In the genomic region with DNA sequence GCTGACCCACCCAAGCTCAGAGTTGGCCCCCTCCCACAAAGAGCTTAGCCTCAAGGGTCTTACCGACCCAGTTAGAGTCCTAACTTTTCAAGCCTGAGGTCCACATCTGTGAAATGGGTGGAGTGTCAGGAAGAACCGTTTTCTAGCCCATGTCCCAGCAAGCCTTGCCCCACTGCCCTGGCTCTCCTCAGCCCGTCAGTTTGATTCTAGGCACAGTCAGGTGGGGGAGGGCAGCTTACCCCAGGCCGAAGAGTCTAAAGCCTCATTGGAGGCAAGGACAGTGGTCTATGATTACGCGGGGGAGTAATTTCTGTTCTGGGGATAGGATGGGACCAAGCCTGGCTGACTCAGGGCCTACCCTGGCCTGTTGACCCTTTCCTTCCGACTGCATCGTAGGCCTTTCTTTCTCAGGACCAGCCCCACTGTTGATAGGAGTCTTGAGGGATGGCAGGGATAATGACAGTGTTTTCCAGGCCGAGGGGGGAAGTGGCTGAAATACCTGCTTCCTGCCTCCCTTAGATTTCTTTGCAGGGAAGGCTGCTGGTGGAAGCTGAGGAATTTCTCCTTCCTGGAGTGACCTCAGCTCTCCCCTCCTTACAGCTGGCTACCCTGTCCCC, we compare ENCODE assay signal across 10 mouse cellular contexts. TPM values are rescaled to one million over a fixed set of nuclear protein-coding genes. Genes with fewer than 3 reads are reported as not detected.
A peak's percentile ranks its signal among the peaks of the same experiment; 100 is the strongest.
DNase-seq lines count a peak whose midpoint lies in the region; ATAC-seq and TF ChIP-seq lines count a peak whose summit lies in the region.
"Had no signal": no experiment of that assay in that cellular context is flagged by ENCODE, and none has a peak within 500 bp of the region (broad histone marks: within the 10 kb centered on the region; RNA-seq: fewer than 3 reads in every experiment).

No protein-coding gene starts in this region.

- no peaks in the 10 kb centered on the region for H3K36me3 ChIP-seq in lung, embryonic 15.5 days
- no peaks in the 10 kb centered on the region for H3K36me3 ChIP-seq in intestine, embryonic 16.5 days (ENCODE audit: control insufficient read depth, insufficient read depth, low read length)
- no peaks in the 10 kb centered on the region for H3K36me3 ChIP-seq in small intestine, adult 2 months (ENCODE audit: control insufficient read depth, insufficient read depth, low read length)

- peak overlapping the region; percentile 74 for H3K4me2 ChIP-seq in lung, embryonic 15.5 days
- peak overlapping the region; percentile 73 for H3K4me2 ChIP-seq in intestine, embryonic 16.5 days (ENCODE audit: low read depth, low read length)

- intact Hi-C loops in left cerebral cortex, postnatal 25 days (cut with DNase I), result no loop called here

- TF ChIP-seq POLR2A in small intestine, adult 2 months (IDR thresholded peaks at IDR 0.05; ENCODE audit: low read depth, low read length), result no peak

- peak overlapping the region; percentile 79 for H3K27ac ChIP-seq in lung, embryonic 15.5 days
- peak overlapping the region; percentile 70 for H3K27ac ChIP-seq in intestine, embryonic 16.5 days (ENCODE audit: low read length)
- H3K27ac ChIP-seq in small intestine, adult 2 months (ENCODE audit: insufficient read depth, low read depth, low read length), result peak overlapping the region; percentile 33; the same call in 1 of the 2 replicates

- peak; percentile 45 to 71 for DNase-seq in adrenal gland, adult (ENCODE audit: inconsistent age in 2 of 2, low spot score in 1 of 2)
- DNase-seq in adrenal gland, postnatal 4 days (ENCODE audit: low spot score in 2 of 2), result no peak
- no peak for DNase-seq in lung, adult 18-20 months
- DNase-seq in thymus, adult 18-20 months, result no peak
- DNase-seq in left cerebral cortex, postnatal 25 days (ENCODE audit: low spot score in 2 of 2), result no peak
- DNase-seq: midbrain, embryonic 14.5 days had no signal

- no peaks in the 10 kb centered on the region for H3K27me3 ChIP-seq in lung, embryonic 15.5 days
- no peaks in the 10 kb centered on the region for H3K27me3 ChIP-seq in intestine, embryonic 16.5 days (replicated peaks; ENCODE audit: control insufficient read depth, insufficient read depth, low read length)
- H3K27me3 ChIP-seq in small intestine, adult 2 months (ENCODE audit: control insufficient read depth, insufficient read depth, low read length), result no peaks in the 10 kb centered on the region

- WGBS in lung, embryonic 15.5 days, result 48% methylated on average over 9 of the region's 9 CpGs
- 53% methylated on average over 9 of the region's 9 CpGs for WGBS in intestine, embryonic 16.5 days
- 80% methylated on average over 9 of the region's 9 CpGs for WGBS in small intestine, adult 2 months

- H3K4me1 ChIP-seq in lung, embryonic 15.5 days, result peaks cover 75% of the 10 kb centered on the region
- H3K4me1 ChIP-seq in intestine, embryonic 16.5 days (ENCODE audit: control insufficient read depth, insufficient read depth, low read length), result peaks cover 51% of the 10 kb centered on the region
- peaks cover 18% of the 10 kb centered on the region for H3K4me1 ChIP-seq in small intestine, adult 2 months (ENCODE audit: control insufficient read depth, insufficient read depth, insufficient read length, low read length)

- H3K4me3 ChIP-seq in lung, embryonic 15.5 days, result peak overlapping the region; percentile 70
- peak overlapping the region; percentile 76 for H3K4me3 ChIP-seq in intestine, embryonic 16.5 days (ENCODE audit: low read length)
- peak overlapping the region; percentile 90 for H3K4me3 ChIP-seq in small intestine, adult 2 months (ENCODE audit: low read depth, low read length)

- no peak for ATAC-seq in lung, embryonic 15.5 days (ENCODE audit: borderline replicate concordance, extremely low read depth, low FRiP score, low TSS enrichment)
- no peak for ATAC-seq in intestine, embryonic 16.5 days

- H3K9me3 ChIP-seq in lung, embryonic 15.5 days, result no peaks in the 10 kb centered on the region
- no peaks in the 10 kb centered on the region for H3K9me3 ChIP-seq in intestine, embryonic 16.5 days (ENCODE audit: control insufficient read depth, low read length)

- TF ChIP-seq CTCF in small intestine, adult 2 months (IDR thresholded peaks at IDR 0.05; ENCODE audit: extremely low read depth, insufficient read length, insufficient replicate concordance, low read depth, low read length), result no peak

- H3K9ac ChIP-seq in lung, embryonic 15.5 days, result 0 out of 2 replicates have a peak overlapping the region, but pooled peaks have one; percentile 78
- peak overlapping the region; percentile 53 for H3K9ac ChIP-seq in intestine, embryonic 16.5 days (ENCODE audit: low read depth, low read length)

RNA-seq across cellular contexts. Expression of a gene that starts 2.2 kb away (rescaled TPM):
- 100 to 1,000 TPM; 170 to 191 TPM for total RNA-seq in adrenal gland, postnatal 4 days (2021)
- 32.0 and 32.1 TPM in 2 replicates for polyA plus RNA-seq in lung, embryonic 15.5 days (2015; fragmentation: Nextera tagmentation; extraction: Ambion mirVana)
- polyA plus RNA-seq in intestine, embryonic 16.5 days (2015; fragmentation: Nextera tagmentation; extraction: Ambion mirVana), result 24.5 TPM in 2 replicates
- 38.2 and 40.5 TPM in 2 replicates for polyA plus RNA-seq in small intestine, adult 2 months (2012; rRNA removed)
- 1 to 10 TPM; 6.2 to 6.4 TPM for total RNA-seq in left cerebral cortex, postnatal 25 days (2021)

RNA-seq across cellular contexts. Expression of a gene that starts 17.7 kb away (rescaled TPM):
- not detected for total RNA-seq in adrenal gland, postnatal 4 days (2021)
- not detected in 2 replicates for polyA plus RNA-seq in lung, embryonic 15.5 days (2015; fragmentation: Nextera tagmentation; extraction: Ambion mirVana)
- polyA plus RNA-seq in intestine, embryonic 16.5 days (2015; fragmentation: Nextera tagmentation; extraction: Ambion mirVana), result not detected in 2 replicates
- polyA plus RNA-seq in small intestine, adult 2 months (2012; rRNA removed), result not detected in 2 replicates
- total RNA-seq in left cerebral cortex, postnatal 25 days (2021), result not detected
- polyA plus RNA-seq: cortical plate, adult 2 months; midbrain, embryonic 14.5 days had no signal

RNA-seq across cellular contexts. Expression of a gene that starts 40.5 kb away (rescaled TPM):
- 100 to 1,000 TPM in 1 of 2 experiments, not detected in 1; 918 TPM for total RNA-seq in adrenal gland, postnatal 4 days (2021)
- polyA plus RNA-seq in lung, embryonic 15.5 days (2015; fragmentation: Nextera tagmentation; extraction: Ambion mirVana), result 0.16 and 0.94 TPM in 2 replicates
- polyA plus RNA-seq in intestine, embryonic 16.5 days (2015; fragmentation: Nextera tagmentation; extraction: Ambion mirVana), result 237 and 402 TPM in 2 replicates
- 42.4 and 23,172 TPM in 2 replicates for polyA plus RNA-seq in small intestine, adult 2 months (2012; rRNA removed)
- total RNA-seq in left cerebral cortex, postnatal 25 days (2021), result not detected
- polyA plus RNA-seq: cortical plate, adult 2 months; midbrain, embryonic 14.5 days had no signal

Comparison
In these comparisons a context has a peak if more than half of its experiments do, and no peak if none do; other contexts are left out.
1. DNase-seq: peak in adrenal gland, adult (2 of 2); none in adrenal gland, postnatal 4 days (0 of 2), lung, adult 18-20 months (0 of 2), thymus, adult 18-20 months (0 of 2) and left cerebral cortex, postnatal 25 days (0 of 2).
2. RNA of a gene that starts 40.5 kb away (polyA plus RNA-seq): 237 to 402 TPM in intestine, embryonic 16.5 days and 42.4 to 23,172 TPM in small intestine, adult 2 months; 0.16 to 0.94 TPM in lung, embryonic 15.5 days; every median in the first group is over 10 times any median in the second.
3. Peak in every context shown above with its lines, with median percentiles within 50 percentile points of each other: H3K27ac ChIP-seq and H3K4me3 ChIP-seq.